23 mouse cellular contexts compared by ENCODE assay signal in genomic region chr7:140914031-140914690, GRCm38 (mm10). TPM values are rescaled to one million over a fixed set of nuclear protein-coding genes. Genes with fewer than 3 reads are reported as not detected.
A peak's percentile ranks its signal among the peaks of the same experiment; 100 is the strongest.
DNase-seq lines count a peak whose midpoint lies in the region; ATAC-seq and TF ChIP-seq lines count a peak whose summit lies in the region.
"Had no signal": no experiment of that assay in that cellular context is flagged by ENCODE, and none has a peak within 500 bp of the region (broad histone marks: within the 10 kb centered on the region; RNA-seq: fewer than 3 reads in every experiment).

No protein-coding gene starts in this region.

- H3K4me2 ChIP-seq in kidney, embryonic 14.5 days (replicated peaks; ENCODE audit: low read depth, low read length): no peak overlapping the region
- H3K4me2 ChIP-seq in stomach, embryonic 14.5 days (replicated peaks; ENCODE audit: low read depth, low read length): no peak overlapping the region
- no peak overlapping the region for H3K4me2 ChIP-seq in stomach, postnatal 0 days (replicated peaks; ENCODE audit: low read depth)
- H3K4me2 ChIP-seq in liver, postnatal 0 days (ENCODE audit: low read depth, low read length): no peak overlapping the region
- H3K4me2 ChIP-seq: forebrain, embryonic 15.5 days; heart, embryonic 11.5 days; limb, embryonic 13.5 days; lung, embryonic 14.5 days had no signal

- H3K9ac ChIP-seq in kidney, embryonic 14.5 days (ENCODE audit: low read depth, low read length): no peak overlapping the region
- H3K9ac ChIP-seq in stomach, embryonic 14.5 days (replicated peaks; ENCODE audit: low read depth, low read length): no peak overlapping the region
- H3K9ac ChIP-seq in stomach, postnatal 0 days (ENCODE audit: low read length): no peak overlapping the region
- H3K9ac ChIP-seq in liver, postnatal 0 days (replicated peaks): no peak overlapping the region
- H3K9ac ChIP-seq: forebrain, embryonic 15.5 days; limb, embryonic 13.5 days; lung, embryonic 14.5 days had no signal

- no peak overlapping the region for H3K4me3 ChIP-seq in kidney, embryonic 14.5 days (ENCODE audit: low read length)
- no peak overlapping the region for H3K4me3 ChIP-seq in stomach, embryonic 14.5 days (ENCODE audit: low read depth, low read length)
- no peak overlapping the region for H3K4me3 ChIP-seq in stomach, postnatal 0 days (ENCODE audit: low read depth, low read length)
- no peak overlapping the region for H3K4me3 ChIP-seq in liver, postnatal 0 days (ENCODE audit: low read depth, low read length)
- H3K4me3 ChIP-seq: embryonic facial prominence, embryonic 10.5 days; forebrain, embryonic 15.5 days; limb, embryonic 13.5 days had no signal

- no peaks in the 10 kb centered on the region for H3K36me3 ChIP-seq in kidney, embryonic 14.5 days (ENCODE audit: control insufficient read depth, insufficient read depth, low read length)
- no peaks in the 10 kb centered on the region for H3K36me3 ChIP-seq in stomach, embryonic 14.5 days (ENCODE audit: control insufficient read depth, insufficient read depth, low read length)
- no peaks in the 10 kb centered on the region for H3K36me3 ChIP-seq in stomach, postnatal 0 days (ENCODE audit: control insufficient read depth, insufficient read depth, low read length)
- no peaks in the 10 kb centered on the region for H3K36me3 ChIP-seq in liver, postnatal 0 days (replicated peaks; ENCODE audit: insufficient read depth, low read length)
- H3K36me3 ChIP-seq: embryonic facial prominence, embryonic 10.5 days; forebrain, embryonic 15.5 days; limb, embryonic 13.5 days had no signal

- ATAC-seq in kidney, embryonic 14.5 days (ENCODE audit: low FRiP score, low TSS enrichment): no peak
- no peak for ATAC-seq in stomach, embryonic 14.5 days (ENCODE audit: insufficient number of reproducible peaks, insufficient read depth, low FRiP score, low read depth)
- no peak; the same call in 1 of the 2 replicates for ATAC-seq in stomach, postnatal 0 days (ENCODE audit: low FRiP score, low TSS enrichment)
- ATAC-seq in liver, postnatal 0 days: no peak
- ATAC-seq: forebrain, embryonic 15.5 days; hindbrain, embryonic 16.5 days had no signal

- H3K27ac ChIP-seq in kidney, embryonic 14.5 days (ENCODE audit: low read depth, low read length): no peak overlapping the region
- H3K27ac ChIP-seq in stomach, embryonic 14.5 days (ENCODE audit: low read length): peak overlapping the region; percentile 4; the same call in 1 of the 2 replicates
- no peak overlapping the region for H3K27ac ChIP-seq in stomach, postnatal 0 days (replicated peaks)
- peak overlapping the region; percentile 83 for H3K27ac ChIP-seq in liver, postnatal 0 days (ENCODE audit: low read depth)
- H3K27ac ChIP-seq: embryonic facial prominence, embryonic 10.5 days; forebrain, embryonic 15.5 days; limb, embryonic 13.5 days had no signal

- peak; percentile 70 for DNase-seq in kidney, adult 18-20 months
- no peak for DNase-seq in stomach, postnatal 0 days (ENCODE audit: low spot score)
- DNase-seq in liver, postnatal 0 days: no peak
- DNase-seq in adrenal gland, adult 8-10 months: no peak
- DNase-seq in adrenal gland, postnatal 14 days: no peak
- DNase-seq: adrenal gland, postnatal 36 days; cerebellum, postnatal 10 days; gastrocnemius, postnatal 10 days; heart, adult 11 months; layer of hippocampus, adult 9-11 months; lung, embryonic 14.5 days; lung, postnatal 4 days; midbrain, embryonic 14.5 days; thymus, postnatal 4 days had no signal

- no peak for TF ChIP-seq CTCF in stomach, postnatal 0 days (IDR thresholded peaks at IDR 0.05; ENCODE audit: low read depth)
- TF ChIP-seq CTCF in liver, postnatal 0 days (IDR thresholded peaks at IDR 0.05; ENCODE audit: low read depth): no peak

- H3K27me3 ChIP-seq in kidney, embryonic 14.5 days (ENCODE audit: control insufficient read depth, insufficient read depth, low read length): peaks cover 4% of the 10 kb centered on the region; the same call in 1 of the 2 replicates
- no peaks in the 10 kb centered on the region for H3K27me3 ChIP-seq in stomach, embryonic 14.5 days (ENCODE audit: control insufficient read depth, insufficient read depth, low read length)
- H3K27me3 ChIP-seq in stomach, postnatal 0 days (ENCODE audit: control insufficient read depth, insufficient read depth, low read length): no peaks in the 10 kb centered on the region
- no peaks in the 10 kb centered on the region for H3K27me3 ChIP-seq in liver, postnatal 0 days (ENCODE audit: insufficient read depth, low read length)

- WGBS in kidney, embryonic 14.5 days: 82% methylated on average over 8 of the region's 8 CpGs
- WGBS in stomach, embryonic 14.5 days: 81% methylated on average over 8 of the region's 8 CpGs
- 80% methylated on average over 8 of the region's 8 CpGs for WGBS in stomach, postnatal 0 days
- WGBS in liver, postnatal 0 days (ENCODE audit: insufficient replicate concordance): 75% methylated on average over 8 of the region's 8 CpGs

- H3K9me3 ChIP-seq in kidney, embryonic 14.5 days (ENCODE audit: control insufficient read depth, low read length): no peaks in the 10 kb centered on the region
- no peaks in the 10 kb centered on the region for H3K9me3 ChIP-seq in stomach, embryonic 14.5 days (ENCODE audit: control insufficient read depth, low read depth, low read length)
- H3K9me3 ChIP-seq in stomach, postnatal 0 days (ENCODE audit: control insufficient read depth, low read length): no peaks in the 10 kb centered on the region
- no peaks in the 10 kb centered on the region for H3K9me3 ChIP-seq in liver, postnatal 0 days (ENCODE audit: low read length)
- H3K9me3 ChIP-seq: embryonic facial prominence, embryonic 10.5 days; forebrain, embryonic 15.5 days; limb, embryonic 13.5 days had no signal

- H3K4me1 ChIP-seq in kidney, embryonic 14.5 days (ENCODE audit: control insufficient read depth, insufficient read depth, low read length): no peaks in the 10 kb centered on the region
- no peaks in the 10 kb centered on the region for H3K4me1 ChIP-seq in stomach, embryonic 14.5 days (ENCODE audit: control insufficient read depth, insufficient read depth, low read length)
- 0 out of 2 replicates have a peak, but pooled peaks cover 3% of the 10 kb centered on the region for H3K4me1 ChIP-seq in stomach, postnatal 0 days (replicated peaks; ENCODE audit: control insufficient read depth, insufficient read depth)
- peaks cover 11% of the 10 kb centered on the region for H3K4me1 ChIP-seq in liver, postnatal 0 days (ENCODE audit: insufficient read depth)
- H3K4me1 ChIP-seq: forebrain, embryonic 15.5 days; limb, embryonic 13.5 days had no signal

- TF ChIP-seq EP300 in stomach, postnatal 0 days (optimal IDR thresholded peaks at IDR 0.05): no peak
- no peak for TF ChIP-seq EP300 in liver, postnatal 0 days (IDR thresholded peaks at IDR 0.05; ENCODE audit: low read depth)

RNA-seq across cellular contexts. Expression of gene Nlrp6, which starts 6.5 kb away (rescaled TPM):
- 0.17 and 0.61 TPM in 2 replicates for polyA plus RNA-seq in kidney, embryonic 14.5 days (2014; fragmentation: Nextera tagmentation; extraction: Ambion mirVana)
- polyA plus RNA-seq in stomach, embryonic 14.5 days (2014; fragmentation: Nextera tagmentation; extraction: Ambion mirVana): 1.2 and 2.2 TPM in 2 replicates
- polyA plus RNA-seq in stomach, postnatal 0 days (2015; fragmentation: Nextera tagmentation; extraction: Ambion mirVana): 1.6 and 1.7 TPM in 2 replicates
- polyA plus RNA-seq in liver, postnatal 0 days (2015; fragmentation: Nextera tagmentation; extraction: Ambion mirVana): 16.7 and 18.8 TPM in 2 replicates
- 1 to 10 TPM; 1.4 to 4.0 (median 2.9) TPM for total RNA-seq in adrenal gland, adult 8-10 months (2022)
- total RNA-seq in adrenal gland, postnatal 14 days (2021): 1.5 and 6.6 TPM in 2 replicates
- total RNA-seq: gastrocnemius, postnatal 10 days had no signal
- polyA plus RNA-seq: heart, embryonic 11.5 days had no signal

RNA-seq across cellular contexts. Expression of gene Cox8b, which starts 13.9 kb away (rescaled TPM):
- not detected in 2 replicates for polyA plus RNA-seq in kidney, embryonic 14.5 days (2014; fragmentation: Nextera tagmentation; extraction: Ambion mirVana)
- 0.87 TPM in 1 of 2 replicates, not detected in the other for polyA plus RNA-seq in stomach, embryonic 14.5 days (2014; fragmentation: Nextera tagmentation; extraction: Ambion mirVana)
- 1.3 and 2.6 TPM in 2 replicates for polyA plus RNA-seq in stomach, postnatal 0 days (2015; fragmentation: Nextera tagmentation; extraction: Ambion mirVana)
- polyA plus RNA-seq in liver, postnatal 0 days (2015; fragmentation: Nextera tagmentation; extraction: Ambion mirVana): 1.2 and 12.7 TPM in 2 replicates
- total RNA-seq in adrenal gland, adult 8-10 months (2022): 100 to 1,000 TPM in 3 of 4 experiments, 10 to 100 TPM in 1; 73.2 to 522 (median 364) TPM
- total RNA-seq in adrenal gland, postnatal 14 days (2021): 3,010 and 3,145 TPM in 2 replicates
- total RNA-seq: hematopoietic stem cell, adult 5-6 weeks; megakaryocyte-erythroid progenitor cell, adult 5-6 weeks had no signal
- polyA plus RNA-seq: embryonic facial prominence, embryonic 10.5 days; forebrain, embryonic 15.5 days; hindbrain, embryonic 16.5 days; lung, embryonic 14.5 days; midbrain, embryonic 14.5 days had no signal

RNA-seq across cellular contexts. Expression of gene Pgghg, which starts 27.0 kb away (rescaled TPM):
- polyA plus RNA-seq in kidney, embryonic 14.5 days (2014; fragmentation: Nextera tagmentation; extraction: Ambion mirVana): 15.9 and 20.5 TPM in 2 replicates
- polyA plus RNA-seq in stomach, embryonic 14.5 days (2014; fragmentation: Nextera tagmentation; extraction: Ambion mirVana): 28.7 and 31.0 TPM in 2 replicates
- 10.1 and 12.3 TPM in 2 replicates for polyA plus RNA-seq in stomach, postnatal 0 days (2015; fragmentation: Nextera tagmentation; extraction: Ambion mirVana)
- polyA plus RNA-seq in liver, postnatal 0 days (2015; fragmentation: Nextera tagmentation; extraction: Ambion mirVana): 5.5 and 6.3 TPM in 2 replicates
- 10 to 100 TPM; 37.1 to 69.0 (median 52.9) TPM for total RNA-seq in adrenal gland, adult 8-10 months (2022)
- total RNA-seq in adrenal gland, postnatal 14 days (2021): 26.9 and 28.9 TPM in 2 replicates

RNA-seq across cellular contexts. Expression of gene Sirt3, which starts 32.1 kb away (rescaled TPM):
- polyA plus RNA-seq in kidney, embryonic 14.5 days (2014; fragmentation: Nextera tagmentation; extraction: Ambion mirVana): 22.8 and 26.2 TPM in 2 replicates
- polyA plus RNA-seq in stomach, embryonic 14.5 days (2014; fragmentation: Nextera tagmentation; extraction: Ambion mirVana): 21.8 and 23.5 TPM in 2 replicates
- polyA plus RNA-seq in stomach, postnatal 0 days (2015; fragmentation: Nextera tagmentation; extraction: Ambion mirVana): 17.9 and 19.0 TPM in 2 replicates
- 66.2 and 66.9 TPM in 2 replicates for polyA plus RNA-seq in liver, postnatal 0 days (2015; fragmentation: Nextera tagmentation; extraction: Ambion mirVana)
- total RNA-seq in adrenal gland, adult 8-10 months (2022): 10 to 100 TPM; 33.4 to 48.7 (median 41.0) TPM
- total RNA-seq in adrenal gland, postnatal 14 days (2021): 63.5 and 64.7 TPM in 2 replicates

RNA-seq across cellular contexts. Expression of gene Psmd13, which starts 32.4 kb away (rescaled TPM):
- 148 and 226 TPM in 2 replicates for polyA plus RNA-seq in kidney, embryonic 14.5 days (2014; fragmentation: Nextera tagmentation; extraction: Ambion mirVana)
- 136 and 146 TPM in 2 replicates for polyA plus RNA-seq in stomach, embryonic 14.5 days (2014; fragmentation: Nextera tagmentation; extraction: Ambion mirVana)
- 160 and 166 TPM in 2 replicates for polyA plus RNA-seq in stomach, postnatal 0 days (2015; fragmentation: Nextera tagmentation; extraction: Ambion mirVana)
- polyA plus RNA-seq in liver, postnatal 0 days (2015; fragmentation: Nextera tagmentation; extraction: Ambion mirVana): 106 and 112 TPM in 2 replicates
- total RNA-seq in adrenal gland, adult 8-10 months (2022): 100 to 1,000 TPM; 113 to 125 (median 116) TPM
- 114 TPM in 2 replicates for total RNA-seq in adrenal gland, postnatal 14 days (2021)

Comparison
In these comparisons a context has a peak if more than half of its experiments do, and no peak if none do; other contexts are left out.
1. H3K27ac ChIP-seq: peak in stomach, embryonic 14.5 days (single experiment) and liver, postnatal 0 days (single experiment); none in kidney, embryonic 14.5 days (single experiment) and stomach, postnatal 0 days (single experiment).